Mouse (Mus musculus) forebrain, postnatal 0 days (tissue): ENCODE results near the gene Nfkbia. TPM values are rescaled to one million over a fixed set of nuclear protein-coding genes. Genes with fewer than 3 reads are reported as not detected.

Source experiments
- ATAC-seq: fragments of 200-750 bp; cut with Nextera tagmentation; 2 replicates; pipeline ENCODE4 v1.8.0; 2017; ENCODE audit warnings: mild to moderate bottlenecking, moderate library complexity
- DNase-seq: peaks from one replicate; pipeline ENCODE4 v3.0.0-alpha.2; 2015
- H3K27ac ChIP-seq: fragments of 300-500 bp; sonication (generic); 2 replicates; pipeline ENCODE4 v1.5.1; 2014; ENCODE audit warnings: low read depth, mild to moderate bottlenecking, antibody characterized with exemption, low read length, moderate library complexity, mixed read lengths
- H3K27me3 ChIP-seq: fragments of 300-500 bp; sonication (generic); 2 replicates; pipeline ENCODE4 v1.6.1; 2014; ENCODE audit warnings: mild to moderate bottlenecking, low read length, mixed read lengths; ENCODE audit not compliant: insufficient read depth
- H3K36me3 ChIP-seq: fragments of 300-500 bp; sonication (generic); 2 replicates; pipeline ENCODE4 v1.6.1; 2014; ENCODE audit warnings: mild to moderate bottlenecking, moderate library complexity; ENCODE audit not compliant: insufficient read depth
- H3K4me1 ChIP-seq: fragments of 300-500 bp; sonication (generic); 2 replicates; pipeline ENCODE4 v1.6.1; 2014; ENCODE audit warnings: antibody characterized with exemption; ENCODE audit not compliant: insufficient read depth
- H3K4me2 ChIP-seq: fragments of 300-500 bp; sonication (generic); 2 replicates; pipeline ENCODE4 v1.6.1; 2014; ENCODE audit warnings: low read depth, mild to moderate bottlenecking, moderate library complexity
- H3K4me3 ChIP-seq: fragments of 300-500 bp; sonication (generic); 2 replicates; pipeline ENCODE4 v1.5.1; 2014; ENCODE audit warnings: low read depth, low read length, mixed read lengths
- H3K9ac ChIP-seq: fragments of 300-500 bp; sonication (generic); 2 replicates; pipeline ENCODE4 v1.6.1; 2014; ENCODE audit warnings: mild to moderate bottlenecking
- H3K9me3 ChIP-seq: fragments of 300-500 bp; sonication (generic); 2 replicates; pipeline ENCODE4 v1.6.1; 2016; ENCODE audit warnings: low read length
- CTCF ChIP-seq: sonication (generic); IDR thresholded peaks from 2 replicates; pipeline ENCODE4 v1.5.1; 2016; ENCODE audit warnings: antibody characterized with exemption, control low read depth, low read depth
- WGBS: fragments of 180-500 bp; shearing (Covaris S2); extraction: QIAGEN DNeasy Blood & Tissue Kit; methylation state at CpG from one replicate; pipeline ENCODE4 v1.1.7; 2014; 5-methylcytosine and 5-hydroxymethylcytosine counted together
- polyA plus RNA-seq: library from polyadenylated mRNA; unstranded; fragments of >200 nt; fragmentation: Nextera tagmentation; extraction: Ambion mirVana; gene quantifications from 2 replicates; pipeline ENCODE4 v1.2.1, GENCODE M21; 2015
- total RNA-seq: library from RNA; depleted of rRNA; stranded (reverse); fragments of >200 nt; gene quantifications from 2 replicates; pipeline ENCODE4 v1.2.3, GENCODE M21; 2014; rRNA removed

Gene Nfkbia
- total RNA-seq = 43.5 and 48.2 TPM in 2 replicates
- 61.9 and 75.8 TPM in 2 replicates for polyA plus RNA-seq

DNA sequence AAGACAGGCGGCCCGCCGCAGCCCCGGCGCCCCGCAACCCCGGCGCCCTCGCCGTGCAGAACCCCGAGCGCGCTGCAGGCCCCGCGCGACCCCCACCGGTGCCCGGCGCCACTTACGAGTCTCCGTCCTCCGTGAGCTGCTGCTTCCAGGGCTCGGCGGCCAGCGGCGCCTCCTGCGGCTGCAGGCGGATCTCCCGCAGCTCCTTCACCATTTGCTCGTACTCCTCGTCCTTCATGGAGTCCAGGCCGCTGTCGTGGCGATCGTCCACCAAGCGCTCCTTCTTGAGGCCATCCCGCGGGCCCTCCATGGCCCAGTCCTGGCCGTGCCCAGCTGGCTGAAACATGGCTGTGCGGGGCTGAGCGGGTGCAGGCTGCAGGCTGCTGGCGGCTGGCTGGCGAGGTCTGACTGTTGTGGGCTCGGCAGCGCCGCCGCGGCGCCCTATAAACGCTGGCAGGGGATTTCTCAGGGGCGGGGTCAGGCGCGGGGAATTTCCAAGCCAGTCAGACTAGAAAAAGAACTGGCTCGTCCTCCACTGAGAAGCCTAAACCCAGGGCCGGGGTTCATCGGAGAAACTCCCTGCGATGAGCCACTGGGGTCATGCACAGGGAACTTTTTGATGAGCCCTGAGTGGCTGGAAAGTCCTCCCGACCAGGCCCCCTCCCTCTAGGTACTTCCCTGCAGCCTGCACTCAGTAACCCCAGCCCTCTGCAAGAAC lies at the start of gene Nfkbia:
TSS of gene Nfkbia (minus strand) at position 464 of the 715 bp plus-strand sequence.
- peak within 1 kb of the TSS; percentile 95 for H3K4me3 ChIP-seq
- WGBS = under 1% methylated on average over 38 of the region's 58 CpGs
- peak within 1 kb of the TSS; percentile 99 for H3K9ac ChIP-seq
- peak within 1 kb of the TSS; percentile 85 for H3K4me2 ChIP-seq
- H3K4me1 ChIP-seq = no peaks in the 10 kb centered on the region
- TF ChIP-seq CTCF = peak; percentile 54; the same call in 1 of the 2 replicates
- H3K9me3 ChIP-seq = no peaks in the 10 kb centered on the region
- DNase-seq (peak; percentile 91), ATAC-seq (peak; percentile 92)
- no peaks in the 10 kb centered on the region for H3K27me3 ChIP-seq
- H3K36me3 ChIP-seq = peaks cover 28% of the 10 kb centered on the region
- peak within 1 kb of the TSS; percentile 98 for H3K27ac ChIP-seq

- no peaks in the 10 kb centered on the region for H3K4me1 ChIP-seq
- TF ChIP-seq CTCF = no peak
- no peak overlapping the region for H3K4me3 ChIP-seq
- no peak for DNase-seq
- no peak overlapping the region for H3K9ac ChIP-seq
- H3K27me3 ChIP-seq = peaks cover 21% of the 10 kb centered on the region
- H3K9me3 ChIP-seq = no peaks in the 10 kb centered on the region
- no peak overlapping the region for H3K4me2 ChIP-seq
- H3K36me3 ChIP-seq = no peaks in the 10 kb centered on the region
- no peak overlapping the region for H3K27ac ChIP-seq
- WGBS = 45% methylated on average over 8 of the region's 8 CpGs
- no peak for ATAC-seq
Observed at GRCm38 (mm10) chr12:55539157-55539556, 46.7 kb upstream of the Nfkbia start.

GRCm38 (mm10) chr12:55538328-55538971 lies 46.0 kb upstream of the Nfkbia start:
- DNase-seq (no peak), ATAC-seq (peak; percentile 54)
- Histone ChIP-seq H3K27me3 (peaks cover 27% of the 10 kb centered on the region), H3K4me2 (no peak overlapping the region), H3K4me1 (no peaks in the 10 kb centered on the region), H3K9me3 (no peaks in the 10 kb centered on the region), H3K36me3 (no peaks in the 10 kb centered on the region), H3K9ac (no peak overlapping the region), H3K27ac (no peak overlapping the region), H3K4me3 (no peak overlapping the region)
- WGBS = 70% methylated on average over 1 of the region's 1 CpGs
- TF ChIP-seq CTCF = no peak

- ATAC-seq (peak; percentile 19; the same call in 1 of the 2 replicates), DNase-seq (no peak)
- H3K9me3 ChIP-seq = no peaks in the 10 kb centered on the region
- no peak overlapping the region for H3K27ac ChIP-seq
- no peak for TF ChIP-seq CTCF
- H3K4me1 ChIP-seq = no peaks in the 10 kb centered on the region
- no peak overlapping the region for H3K9ac ChIP-seq
- no peaks in the 10 kb centered on the region for H3K36me3 ChIP-seq
- H3K27me3 ChIP-seq = peaks cover 27% of the 10 kb centered on the region
- no peak overlapping the region for H3K4me3 ChIP-seq
- H3K4me2 ChIP-seq = no peak overlapping the region
- WGBS = 15% methylated on average over 7 of the region's 7 CpGs
Observed at GRCm38 (mm10) chr12:55537742-55538141, 45.3 kb upstream of the Nfkbia start.

GRCm38 (mm10) chr12:55536537-55537135 lies 44.2 kb upstream of the Nfkbia start:
- no peak for TF ChIP-seq CTCF
- Histone ChIP-seq H3K27ac (no peak overlapping the region), H3K4me3 (no peak overlapping the region), H3K27me3 (peaks cover 27% of the 10 kb centered on the region), H3K9me3 (no peaks in the 10 kb centered on the region), H3K36me3 (no peaks in the 10 kb centered on the region), H3K4me1 (no peaks in the 10 kb centered on the region), H3K9ac (no peak overlapping the region), H3K4me2 (peak overlapping the region; percentile 27)
- peak; percentile 44 for DNase-seq
- 4% methylated on average over 14 of the region's 14 CpGs for WGBS
- ATAC-seq = peak; percentile 56; the same call in 1 of the 2 replicates

GRCm38 (mm10) chr12:55526983-55527752 lies 34.7 kb upstream of the Nfkbia start:
- H3K4me3 ChIP-seq = no peak overlapping the region
- no peak overlapping the region for H3K27ac ChIP-seq
- DNase-seq (peak; percentile 33), ATAC-seq (no peak; the same call in 1 of the 2 replicates)
- H3K36me3 ChIP-seq = no peaks in the 10 kb centered on the region
- 50% methylated on average over 15 of the region's 15 CpGs for WGBS
- H3K9me3 ChIP-seq = no peaks in the 10 kb centered on the region
- no peak overlapping the region; the same call in 1 of the 2 replicates for H3K9ac ChIP-seq
- H3K27me3 ChIP-seq = no peaks in the 10 kb centered on the region
- no peaks in the 10 kb centered on the region for H3K4me1 ChIP-seq
- TF ChIP-seq CTCF = no peak
- H3K4me2 ChIP-seq = no peak overlapping the region
